Mouse (Mus musculus) spleen, embryonic (tissue): ENCODE measurements around the gene Cela2a.

Source experiments
- CTCF ChIA-PET: fragments of 350-600 bp; sonication (Branson Sonifier 250); formaldehyde crosslinking; loops from one replicate; lab custom pipeline; 2022; lab: Charles Lee

Gene Cela2a

DNA sequence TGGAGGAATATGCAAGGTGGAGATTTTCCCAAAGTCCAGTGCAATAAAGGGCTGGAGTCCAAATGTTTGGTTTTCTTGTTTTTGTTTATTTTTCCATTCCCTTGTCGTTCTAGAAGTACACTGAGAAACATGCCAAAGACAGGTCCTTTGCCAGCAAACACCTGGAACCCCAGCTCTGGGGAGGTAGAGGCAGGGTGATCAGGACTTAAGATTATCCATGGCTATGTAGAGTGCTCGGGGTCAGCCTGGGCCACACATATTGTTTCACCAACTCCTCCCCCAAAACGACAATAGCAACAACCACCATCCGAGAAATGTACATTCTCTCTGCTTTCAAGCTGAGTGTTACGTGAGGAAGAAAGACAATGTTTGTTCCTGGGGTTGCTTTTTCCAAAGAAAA lies at the start of gene Cela2a:
Gene Cela2a, minus strand, starts transcription at position 101 of the 400 bp plus-strand sequence.
- CTCF ChIA-PET: no interaction called here

- CTCF ChIA-PET: no interaction called here
Observed at GRCm38 (mm10) chr4:141875481-141876108, 49.6 kb upstream of the Cela2a start.

- CTCF ChIA-PET: no interaction called here
Observed at GRCm38 (mm10) chr4:141874601-141875460, 48.9 kb upstream of the Cela2a start, which contains the start of gene Efhd2. Efhd2 (minus strand) TSS chr4:141874920.

- CTCF ChIA-PET: no interaction called here
Observed at GRCm38 (mm10) chr4:141874111-141874600, 48.2 kb upstream of the Cela2a start.

DNA sequence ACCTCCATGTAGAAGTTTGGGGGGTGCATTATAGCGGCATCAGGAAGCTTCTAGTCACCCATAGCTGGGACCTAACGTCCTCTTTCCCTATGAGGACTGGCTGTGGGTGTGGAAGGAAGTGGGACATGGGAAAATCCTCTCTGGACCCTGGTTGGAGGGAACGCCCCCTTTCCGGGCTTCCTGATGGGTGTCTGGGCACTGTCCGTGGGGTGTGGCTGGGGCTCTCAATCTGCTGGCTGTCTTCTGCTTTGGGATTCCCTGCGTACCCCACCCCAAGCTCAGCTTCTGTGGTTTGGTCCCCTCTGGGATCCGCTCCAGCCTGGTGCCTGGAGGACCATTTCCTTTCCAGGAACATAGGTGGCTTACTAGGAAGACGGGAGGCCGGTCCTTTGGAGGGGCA lies 47.0 kb upstream of the Cela2a start:
- CTCF ChIA-PET: interaction anchor here (0.7 kb wide), 1 partner anchor 85 kb away, joined by 3 read pairs; no protein-coding TSS in a partner anchor

DNA sequence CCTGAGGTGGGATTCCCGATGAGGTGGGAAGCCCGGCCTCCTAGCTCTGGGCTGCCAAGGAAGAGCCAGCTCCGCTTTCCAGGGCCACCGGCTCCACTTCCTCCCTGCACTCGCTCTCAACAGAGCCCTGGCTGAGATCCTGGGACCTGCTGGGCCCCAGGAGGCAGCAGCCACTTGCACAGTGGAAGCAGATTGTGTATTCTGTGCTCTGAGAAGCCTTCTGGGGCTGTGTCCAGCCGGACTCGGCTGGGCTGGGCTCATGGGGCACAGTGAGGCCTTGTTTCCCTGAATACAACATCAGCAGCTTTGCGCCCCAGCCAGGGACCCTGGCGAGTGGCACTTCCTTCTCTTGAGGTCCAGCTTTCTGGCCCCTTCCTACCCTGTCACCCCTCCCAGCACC lies 45.9 kb upstream of the Cela2a start:
- CTCF ChIA-PET: no interaction called here

DNA sequence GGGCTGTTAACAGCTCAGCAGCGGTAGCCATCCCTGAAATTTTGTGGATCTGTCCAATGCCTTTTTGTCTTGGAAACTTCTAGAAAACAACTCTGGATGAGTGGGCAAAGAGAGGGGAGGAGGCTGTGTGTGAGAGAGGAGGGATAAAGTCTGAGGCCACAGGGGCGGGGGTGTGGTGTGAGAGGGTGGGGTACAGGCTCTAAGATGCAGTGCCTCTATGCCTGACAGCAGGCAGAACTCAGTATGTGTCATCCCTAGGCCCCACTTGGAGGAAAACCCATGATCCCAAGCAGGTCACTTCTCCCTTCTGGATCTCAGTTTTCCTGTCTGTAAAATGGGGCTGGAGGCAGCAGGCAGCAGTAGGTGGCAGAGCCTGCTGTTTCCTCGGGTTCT lies 45.4 kb upstream of the Cela2a start:
- CTCF ChIA-PET: no interaction called here

- CTCF ChIA-PET: no interaction called here
Observed at GRCm38 (mm10) chr4:141870666-141871332, 44.8 kb upstream of the Cela2a start.

- CTCF ChIA-PET: no interaction called here
Observed at GRCm38 (mm10) chr4:141869436-141870215, 43.7 kb upstream of the Cela2a start.

- CTCF ChIA-PET: no interaction called here
Observed at GRCm38 (mm10) chr4:141868051-141868450, 42.1 kb upstream of the Cela2a start.

DNA sequence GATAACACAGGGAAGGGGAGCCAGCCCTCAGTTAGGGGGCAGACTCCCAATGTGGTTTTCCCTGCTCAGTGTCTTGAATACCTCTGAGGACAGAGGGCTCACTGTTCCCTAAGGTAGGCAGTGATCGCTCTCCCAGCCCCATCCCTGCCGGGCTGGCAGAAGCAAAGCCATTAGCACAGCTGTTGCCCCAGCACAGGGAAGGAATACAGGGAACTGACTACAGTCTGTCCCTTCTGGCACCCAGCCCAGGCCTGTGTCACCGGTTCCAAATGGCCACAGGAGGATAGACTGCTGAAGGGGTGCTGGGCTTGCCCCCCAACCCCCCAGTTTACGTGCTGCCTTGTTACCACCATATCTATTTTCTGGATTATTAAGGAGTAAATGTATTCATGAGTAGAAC lies 41.5 kb upstream of the Cela2a start:
- CTCF ChIA-PET: no interaction called here

DNA sequence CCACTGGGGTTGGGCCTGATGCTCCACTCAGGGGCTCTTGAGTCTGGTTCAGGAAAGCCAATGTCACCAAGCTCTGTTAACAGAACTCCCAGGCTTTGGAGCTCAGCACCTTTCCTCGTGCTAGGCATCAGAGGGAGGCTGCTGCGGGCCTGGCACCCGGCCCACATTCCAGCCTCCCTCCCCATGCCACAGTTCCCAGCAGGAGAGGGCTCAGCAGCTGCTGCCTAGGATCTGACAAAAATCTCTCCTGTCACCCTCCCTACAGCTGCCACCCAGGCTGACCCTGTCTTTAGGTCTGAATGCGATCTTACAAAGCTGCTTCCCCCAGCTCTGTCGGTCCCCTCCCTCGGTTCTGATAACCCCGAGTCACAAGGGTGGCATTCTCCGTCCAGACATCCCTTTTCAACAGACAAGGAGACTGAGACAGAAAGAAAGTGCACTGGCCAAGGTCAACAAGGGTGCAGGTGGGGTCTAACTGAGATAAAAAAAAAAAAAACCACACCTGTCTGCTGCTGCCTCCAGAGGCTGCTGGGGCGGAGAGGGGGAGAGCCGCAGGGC lies 41.1 kb upstream of the Cela2a start:
- CTCF ChIA-PET: no interaction called here

DNA sequence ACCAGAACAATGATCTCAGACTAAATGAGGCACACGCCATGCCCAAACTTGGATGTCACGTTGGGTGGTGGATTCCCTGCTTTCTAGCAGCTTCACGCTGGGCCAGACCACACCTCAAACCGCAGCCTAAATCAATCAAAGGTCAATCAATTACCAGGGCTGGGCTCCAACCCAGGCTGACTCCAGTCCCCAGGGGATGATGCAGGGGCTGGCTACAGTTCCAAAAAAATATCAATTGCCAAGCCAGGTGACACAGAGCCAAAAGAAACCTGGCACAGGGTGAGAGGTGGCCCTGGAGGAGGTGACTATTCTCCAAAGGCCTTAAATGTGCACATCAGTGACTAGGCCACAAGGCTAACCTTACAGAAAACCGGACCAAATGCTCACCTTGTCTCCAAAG lies 39.6 kb upstream of the Cela2a start:
- CTCF ChIA-PET: no interaction called here

GRCm38 (mm10) chr4:141865006-141865405 lies 39.0 kb upstream of the Cela2a start:
- CTCF ChIA-PET: no interaction called here

GRCm38 (mm10) chr4:141864506-141864905 lies 38.5 kb upstream of the Cela2a start:
- CTCF ChIA-PET: no interaction called here

- CTCF ChIA-PET: no interaction called here
Observed at GRCm38 (mm10) chr4:141863726-141864280, 37.8 kb upstream of the Cela2a start.

- CTCF ChIA-PET: no interaction called here
Observed at GRCm38 (mm10) chr4:141862867-141863266, 36.9 kb upstream of the Cela2a start.

- CTCF ChIA-PET: no interaction called here
Observed at GRCm38 (mm10) chr4:141861591-141862295, 35.8 kb upstream of the Cela2a start.

- CTCF ChIA-PET: interaction anchor here (0.5 to 1.0 kb wide), 2 partner anchors 97 to 98 kb away, joined by 3 read pairs; no protein-coding TSS in a partner anchor
Observed at GRCm38 (mm10) chr4:141860246-141860841, 34.4 kb upstream of the Cela2a start.

DNA sequence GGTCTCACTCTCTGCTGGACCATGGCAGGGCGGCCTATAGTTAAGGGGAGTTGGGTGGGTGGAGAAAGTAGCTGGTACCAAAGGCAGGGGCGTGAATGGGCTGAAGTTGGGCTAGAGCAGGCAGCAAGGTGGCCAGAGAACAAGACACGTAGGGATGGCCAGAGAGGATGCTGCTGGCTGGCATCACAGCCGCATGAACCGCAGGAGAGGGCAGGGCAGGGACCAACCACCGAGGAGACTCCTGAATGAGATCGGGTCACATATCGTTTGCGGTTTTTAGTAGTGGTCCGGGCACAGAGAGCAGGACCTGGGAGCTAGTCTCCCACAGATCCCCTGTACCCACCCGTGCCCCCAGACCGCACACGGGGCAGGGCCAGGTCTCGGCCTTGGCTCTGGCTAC lies 33.4 kb upstream of the Cela2a start:
- CTCF ChIA-PET: interaction anchor here (0.6 kb wide), 1 partner anchor 80 kb away, joined by 7 read pairs; no protein-coding TSS in a partner anchor
